Mouse (Mus musculus): ENCODE measurements around the gene Hist1h2bh. TPM values are rescaled to one million over a fixed set of nuclear protein-coding genes. Genes with fewer than 3 reads are reported as not detected.
A peak's percentile ranks its signal among the peaks of the same experiment; 100 is the strongest.
"Not testable (repeated sequence)": the region's sequence is repeated elsewhere in the genome, so short reads cannot be mapped to it uniquely, and the experiment has no call there.

The Hist1h2bh gene
- polyA plus RNA-seq, 1 experiment from 2014 or later, result 0.76 TPM

DNA sequence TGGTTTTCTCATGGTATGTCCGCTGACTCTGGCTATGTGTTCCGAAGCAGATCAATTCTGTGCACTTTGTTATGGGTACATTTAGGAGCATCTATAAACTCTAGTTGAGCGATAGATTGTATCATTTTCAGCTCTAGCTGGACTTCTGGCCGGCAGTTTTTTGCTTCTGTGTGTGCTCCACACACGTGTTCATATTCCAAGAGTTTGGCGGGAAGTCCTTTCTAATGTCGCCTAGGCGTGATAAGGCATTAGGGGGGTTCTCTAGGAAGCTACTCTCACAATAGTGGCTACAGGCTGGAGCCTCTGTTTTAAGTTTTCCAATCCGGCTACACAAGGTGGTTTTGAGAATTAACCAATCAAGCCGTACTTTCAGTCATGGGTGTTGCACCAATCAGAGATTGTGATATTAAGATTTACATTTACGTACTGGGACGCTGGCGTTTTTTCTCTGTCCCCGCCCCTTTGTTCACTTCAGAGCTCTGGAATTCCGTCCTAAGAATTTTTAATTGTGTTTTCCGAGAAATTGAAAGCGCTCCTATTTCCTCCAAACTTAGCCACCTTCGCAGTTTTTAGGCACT, 12.7 kb upstream of the Hist1h2bh start:
- Histone ChIP-seq H3K4me3 (peak overlapping the region; percentile 61), H3K9me3 (replicated peaks) (no peaks in the 10 kb centered on the region), H3K9ac (peak overlapping the region; percentile 87), H3K27me3 (no peaks in the 10 kb centered on the region), H3K4me2 (peak overlapping the region; percentile 93), H3K4me1 (peaks cover 24% of the 10 kb centered on the region), H3K36me3 (ENCODE audit: poor library complexity, severe bottlenecking) (no peaks in the 10 kb centered on the region), H3K27ac (peak overlapping the region; percentile 99)
- peak; percentile 84 for ATAC-seq
- WGBS, result under 1% methylated on average over 18 of the region's 18 CpGs

DNA sequence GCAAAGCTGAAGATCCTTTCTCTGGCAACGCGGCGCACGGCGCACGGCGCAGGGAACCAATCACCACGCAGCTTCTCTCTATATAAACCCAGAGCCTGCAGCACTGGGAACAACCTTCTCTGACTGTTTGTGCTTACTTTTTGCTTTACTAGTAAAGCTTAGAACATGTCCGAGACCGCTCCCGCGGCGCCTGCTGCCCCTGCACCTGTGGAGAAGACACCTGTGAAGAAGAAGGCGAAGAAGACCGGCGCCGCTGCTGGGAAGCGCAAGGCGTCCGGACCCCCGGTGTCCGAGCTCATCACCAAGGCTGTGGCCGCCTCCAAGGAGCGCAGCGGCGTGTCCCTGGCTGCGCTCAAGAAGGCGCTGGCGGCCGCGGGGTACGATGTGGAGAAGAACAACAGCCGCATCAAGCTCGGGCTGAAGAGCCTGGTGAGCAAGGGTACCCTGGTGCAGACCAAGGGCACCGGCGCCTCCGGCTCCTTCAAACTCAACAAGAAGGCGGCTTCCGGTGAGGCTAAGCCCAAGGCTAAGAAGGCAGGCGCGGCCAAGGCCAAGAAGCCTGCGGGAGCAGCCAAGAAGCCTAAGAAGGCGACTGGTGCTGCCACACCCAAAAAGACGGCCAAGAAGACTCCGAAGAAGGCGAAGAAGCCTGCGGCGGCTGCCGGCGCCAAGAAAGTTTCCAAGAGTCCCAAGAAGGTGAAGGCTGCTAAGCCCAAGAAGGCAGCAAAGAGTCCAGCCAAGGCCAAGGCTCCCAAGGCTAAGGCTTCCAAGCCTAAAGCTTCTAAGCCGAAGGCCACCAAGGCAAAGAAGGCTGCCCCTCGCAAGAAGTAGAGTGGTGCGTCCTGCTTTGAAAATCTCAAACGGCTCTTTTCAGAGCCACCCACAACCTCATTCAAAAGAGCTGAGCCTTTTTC, 12.0 kb upstream of the Hist1h2bh start:
- Histone ChIP-seq H3K4me2 (peak overlapping the region; percentile 93), H3K36me3 (ENCODE audit: poor library complexity, severe bottlenecking) (no peaks in the 10 kb centered on the region), H3K27ac (peak overlapping the region; percentile 99), H3K4me3 (peak overlapping the region; percentile 61), H3K9me3 (replicated peaks) (no peaks in the 10 kb centered on the region), H3K4me1 (peaks cover 27% of the 10 kb centered on the region), H3K27me3 (no peaks in the 10 kb centered on the region), H3K9ac (peak overlapping the region; percentile 87)
- under 1% methylated on average over 54 of the region's 54 CpGs for WGBS
- ATAC-seq, result peak; percentile 87

DNA sequence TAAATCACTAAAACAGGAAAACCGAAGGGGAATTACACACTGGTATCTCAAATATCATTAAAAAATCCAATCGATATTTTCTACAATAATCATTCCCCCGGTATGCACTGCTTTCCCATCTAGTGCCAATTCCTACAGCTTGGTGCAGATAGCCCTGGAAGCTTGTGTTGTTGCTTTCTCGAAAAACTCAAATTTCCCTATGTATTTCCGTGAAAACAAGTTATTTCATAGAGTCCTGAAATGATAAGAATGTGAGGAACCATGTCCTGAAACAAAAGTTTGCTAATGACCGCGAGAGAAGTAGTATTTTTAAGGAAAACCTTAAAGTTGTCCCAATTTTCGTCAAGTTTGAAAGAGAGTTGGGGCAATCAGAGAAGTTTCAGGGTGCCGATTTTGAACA, 11.2 kb upstream of the Hist1h2bh start:
- Histone ChIP-seq H3K4me1 (peaks cover 27% of the 10 kb centered on the region), H3K4me2 (peak overlapping the region; percentile 93)
- 24% methylated on average over 9 of the region's 9 CpGs for WGBS

DNA sequence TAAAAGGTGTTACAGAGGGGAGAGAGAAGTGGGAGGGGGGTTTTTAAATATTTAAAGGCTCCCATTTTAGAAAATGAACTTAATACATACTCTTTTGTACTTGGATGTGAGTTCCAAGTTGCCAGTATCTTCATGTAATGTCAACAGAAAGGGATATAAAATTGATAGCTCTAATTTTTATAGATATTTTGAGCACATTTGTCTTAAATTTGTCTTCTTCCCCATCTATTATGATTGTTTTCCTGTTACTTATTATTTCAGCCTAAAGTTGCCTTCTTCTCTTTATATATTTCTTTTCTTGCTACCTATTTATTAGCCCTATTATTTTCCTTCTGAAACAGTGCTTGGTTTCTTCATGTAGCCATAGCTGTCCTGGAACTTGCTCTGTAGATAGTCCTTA, 9.8 kb upstream of the Hist1h2bh start, which contains the start of gene Hist1h1d:
Hist1h1d (plus strand) TSS at position 301 of the 400 bp plus-strand sequence.
- Histone ChIP-seq H3K4me1 (peaks cover 27% of the 10 kb centered on the region), H3K27ac (peak within 1 kb of the TSS; percentile 99), H3K27me3 (no peaks in the 10 kb centered on the region), H3K4me3 (0 out of 2 replicates have a peak within 1 kb of the TSS, but pooled peaks have one; percentile 3), H3K4me2 (peak within 1 kb of the TSS; percentile 93), H3K9ac (peak within 1 kb of the TSS; percentile 87), H3K9me3 (replicated peaks) (no peaks in the 10 kb centered on the region), H3K36me3 (ENCODE audit: poor library complexity, severe bottlenecking) (no peaks in the 10 kb centered on the region)
- no peak for ATAC-seq

More for the DNA sequence above, 11.2 kb upstream of the Hist1h2bh start:
- H3K9me3 ChIP-seq (replicated peaks), result no peaks in the 10 kb centered on the region
- peak overlapping the region; percentile 99 for H3K27ac ChIP-seq
- peak overlapping the region; percentile 87 for H3K9ac ChIP-seq
- no peaks in the 10 kb centered on the region for H3K27me3 ChIP-seq
- no peak for ATAC-seq
- H3K4me3 ChIP-seq, result peak overlapping the region; percentile 61
- no peaks in the 10 kb centered on the region for H3K36me3 ChIP-seq (ENCODE audit: poor library complexity, severe bottlenecking)

DNA sequence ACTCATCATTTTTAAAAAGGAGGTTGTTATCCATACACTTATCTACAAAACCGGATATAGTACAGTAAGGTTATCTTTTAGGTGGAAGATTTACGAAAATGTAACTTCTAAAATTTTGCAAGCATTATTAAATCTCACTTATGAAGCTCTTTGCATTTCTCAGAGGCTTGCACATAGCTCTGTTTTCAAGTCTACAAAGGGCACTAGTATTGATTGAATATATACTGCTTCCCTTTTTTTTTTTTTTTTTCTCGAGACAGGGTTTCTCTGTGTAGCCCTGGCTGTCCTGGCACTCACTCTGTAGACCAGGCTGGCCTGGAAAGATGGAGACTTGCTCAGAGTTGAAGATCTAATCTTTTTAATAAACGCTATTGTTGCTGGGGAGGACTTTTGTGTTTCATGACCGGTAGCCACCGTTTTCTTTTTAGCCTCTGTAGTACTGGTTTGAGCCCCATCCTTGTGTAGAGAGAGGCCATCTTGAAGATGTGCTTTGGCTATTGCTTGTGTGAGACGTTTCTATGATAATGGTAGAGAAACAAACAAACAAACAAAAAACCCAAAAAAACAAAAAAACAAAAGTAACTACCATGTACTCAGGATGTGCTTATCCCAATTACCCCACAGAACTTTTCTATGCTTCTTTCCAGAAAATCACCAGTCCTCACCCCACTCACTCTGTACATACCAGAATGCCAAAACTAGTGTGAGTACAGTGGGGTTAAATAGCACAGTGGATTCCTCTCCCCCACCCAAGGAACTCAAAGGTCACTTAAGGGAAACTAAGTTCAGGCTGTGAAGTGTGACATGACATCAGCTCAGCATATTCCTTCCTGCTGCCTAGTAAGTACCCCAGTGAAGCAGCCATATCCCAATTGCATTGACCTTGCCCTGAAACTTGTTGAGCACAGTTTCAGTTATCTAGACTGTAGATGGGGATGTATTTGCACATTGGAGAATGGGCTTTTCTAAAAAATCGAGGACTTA, 9.0 kb upstream of the Hist1h2bh start:
- Histone ChIP-seq H3K9ac (peak overlapping the region; percentile 69), H3K4me3 (peak overlapping the region; percentile 46), H3K4me1 (peaks cover 27% of the 10 kb centered on the region), H3K9me3 (replicated peaks) (no peaks in the 10 kb centered on the region), H3K27me3 (no peaks in the 10 kb centered on the region), H3K27ac (peak overlapping the region; percentile 93), H3K36me3 (ENCODE audit: poor library complexity, severe bottlenecking) (no peaks in the 10 kb centered on the region), H3K4me2 (peak overlapping the region; percentile 65)
- no peak for ATAC-seq
- 49% methylated on average over 8 of the region's 8 CpGs for WGBS

DNA sequence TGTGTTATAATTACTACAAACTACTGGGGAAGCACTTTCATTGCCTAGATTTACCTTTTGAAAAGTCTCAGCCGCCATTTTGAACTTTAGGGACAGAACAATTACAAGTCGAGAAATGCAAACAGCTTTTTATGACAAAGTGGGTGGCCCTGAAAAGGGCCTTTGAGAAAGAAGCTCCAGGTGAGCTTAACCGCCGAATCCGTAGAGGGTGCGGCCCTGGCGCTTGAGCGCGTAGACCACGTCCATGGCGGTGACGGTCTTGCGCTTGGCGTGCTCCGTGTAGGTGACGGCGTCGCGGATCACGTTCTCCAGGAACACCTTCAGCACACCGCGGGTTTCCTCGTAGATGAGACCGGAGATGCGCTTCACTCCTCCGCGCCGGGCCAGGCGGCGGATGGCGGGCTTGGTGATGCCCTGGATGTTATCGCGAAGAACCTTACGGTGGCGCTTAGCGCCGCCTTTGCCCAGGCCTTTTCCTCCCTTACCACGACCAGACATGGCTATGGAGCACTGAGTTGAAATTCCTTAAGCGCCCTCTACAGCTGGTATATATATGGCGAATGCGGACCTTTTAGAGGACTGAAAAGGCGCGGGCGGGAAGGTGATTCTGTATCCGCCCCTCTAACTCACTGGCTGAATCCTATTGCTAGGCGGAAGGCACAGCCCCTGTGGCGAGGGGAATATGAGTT, 8.1 kb upstream of the Hist1h2bh start, which contains the start of gene Hist1h4f:
Hist1h4f (minus strand) TSS at position 503 of the 689 bp plus-strand sequence.
- H3K9ac ChIP-seq, result peak within 1 kb of the TSS; percentile 69
- peak within 1 kb of the TSS; percentile 65 for H3K4me2 ChIP-seq
- H3K27ac ChIP-seq, result peak within 1 kb of the TSS; percentile 93
- not testable (repeated sequence) for H3K36me3 ChIP-seq (ENCODE audit: poor library complexity, severe bottlenecking); H3K27me3 ChIP-seq; H3K9me3 ChIP-seq (replicated peaks)
- WGBS, result under 1% methylated on average over 47 of the region's 47 CpGs
- H3K4me3 ChIP-seq, result peak within 1 kb of the TSS; percentile 46
- peaks cover 21% of the 10 kb centered on the region for H3K4me1 ChIP-seq
- ATAC-seq, result peak; percentile 87

DNA sequence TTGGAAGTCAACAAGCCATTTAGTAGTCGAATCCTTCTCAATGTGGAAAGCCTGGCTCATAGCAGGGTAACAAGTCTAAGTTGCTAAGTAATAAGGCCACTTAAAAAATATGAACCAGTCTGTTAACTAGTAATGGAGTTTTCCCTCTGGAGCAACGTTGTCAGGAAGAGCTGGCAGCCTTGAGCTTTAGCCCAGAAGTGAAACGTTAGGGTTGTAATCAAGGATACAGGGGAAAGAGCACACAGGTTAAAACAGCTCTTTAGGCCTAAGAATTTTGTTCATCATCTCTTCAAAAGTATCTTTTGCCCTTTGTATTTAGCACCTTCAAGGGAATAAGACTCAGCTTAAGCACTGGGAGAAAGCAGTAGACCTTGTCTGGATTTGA, 7.6 kb upstream of the Hist1h2bh start:
- Histone ChIP-seq H3K27me3 (no peaks in the 10 kb centered on the region), H3K27ac (peak overlapping the region; percentile 93), H3K4me2 (peak overlapping the region; percentile 65), H3K4me1 (peaks cover 21% of the 10 kb centered on the region), H3K9me3 (replicated peaks) (no peaks in the 10 kb centered on the region), H3K9ac (peak overlapping the region; percentile 69), H3K4me3 (peak overlapping the region; percentile 46), H3K36me3 (ENCODE audit: poor library complexity, severe bottlenecking) (no peaks in the 10 kb centered on the region)
- WGBS, result 5% methylated on average over 3 of the region's 3 CpGs
- no peak for ATAC-seq

DNA sequence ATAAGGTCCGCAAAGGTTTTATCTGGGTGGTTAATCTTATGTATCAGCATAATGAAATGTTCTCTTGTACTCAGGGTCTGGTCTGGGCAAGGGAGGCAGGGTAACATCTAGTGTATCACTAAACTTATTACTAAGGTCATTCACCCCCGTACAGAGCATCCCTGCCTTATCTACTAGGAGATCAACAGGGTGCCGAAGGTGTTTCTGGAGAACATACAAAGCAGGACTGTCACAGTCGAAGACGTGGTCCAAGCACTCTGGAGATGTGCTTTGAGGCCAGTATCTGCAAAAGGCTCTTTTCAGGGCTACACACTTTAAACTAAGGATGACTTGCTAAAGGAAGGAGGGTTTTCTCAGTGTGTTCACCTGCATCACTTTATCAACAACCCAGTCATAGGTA, 3.5 kb upstream of the Hist1h2bh start:
- Histone ChIP-seq H3K27me3 (no peaks in the 10 kb centered on the region), H3K4me3 (no peak overlapping the region), H3K4me2 (no peak overlapping the region), H3K9me3 (replicated peaks) (no peaks in the 10 kb centered on the region), H3K9ac (no peak overlapping the region), H3K27ac (no peak overlapping the region), H3K4me1 (peaks cover 18% of the 10 kb centered on the region), H3K36me3 (ENCODE audit: poor library complexity, severe bottlenecking) (no peaks in the 10 kb centered on the region)
- 78% methylated on average over 5 of the region's 5 CpGs for WGBS
- no peak for ATAC-seq

DNA sequence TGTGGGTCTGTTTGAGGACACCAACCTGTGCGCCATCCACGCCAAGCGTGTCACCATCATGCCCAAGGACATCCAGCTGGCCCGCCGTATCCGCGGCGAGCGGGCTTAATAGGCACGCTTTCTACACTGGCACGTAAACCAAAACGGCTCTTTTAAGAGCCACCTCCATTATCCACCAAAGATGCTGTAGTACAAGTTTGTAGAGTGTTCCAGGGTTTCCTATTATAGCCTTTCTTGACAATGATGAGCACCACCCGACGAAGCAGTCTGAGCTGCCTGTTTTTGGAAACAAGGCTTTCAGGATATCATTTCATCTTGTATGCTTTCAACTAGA, 1.6 kb upstream of the Hist1h2bh start:
- peak overlapping the region; percentile 47 for H3K4me3 ChIP-seq
- H3K4me1 ChIP-seq, result peaks cover 11% of the 10 kb centered on the region
- not testable (repeated sequence) for H3K27me3 ChIP-seq; H3K9me3 ChIP-seq (replicated peaks); H3K36me3 ChIP-seq (ENCODE audit: poor library complexity, severe bottlenecking); ATAC-seq
- peak overlapping the region; percentile 95 for H3K27ac ChIP-seq
- peak overlapping the region; percentile 69 for H3K4me2 ChIP-seq
- WGBS, result under 1% methylated on average over 13 of the region's 14 CpGs
- peak overlapping the region; percentile 73 for H3K9ac ChIP-seq

DNA sequence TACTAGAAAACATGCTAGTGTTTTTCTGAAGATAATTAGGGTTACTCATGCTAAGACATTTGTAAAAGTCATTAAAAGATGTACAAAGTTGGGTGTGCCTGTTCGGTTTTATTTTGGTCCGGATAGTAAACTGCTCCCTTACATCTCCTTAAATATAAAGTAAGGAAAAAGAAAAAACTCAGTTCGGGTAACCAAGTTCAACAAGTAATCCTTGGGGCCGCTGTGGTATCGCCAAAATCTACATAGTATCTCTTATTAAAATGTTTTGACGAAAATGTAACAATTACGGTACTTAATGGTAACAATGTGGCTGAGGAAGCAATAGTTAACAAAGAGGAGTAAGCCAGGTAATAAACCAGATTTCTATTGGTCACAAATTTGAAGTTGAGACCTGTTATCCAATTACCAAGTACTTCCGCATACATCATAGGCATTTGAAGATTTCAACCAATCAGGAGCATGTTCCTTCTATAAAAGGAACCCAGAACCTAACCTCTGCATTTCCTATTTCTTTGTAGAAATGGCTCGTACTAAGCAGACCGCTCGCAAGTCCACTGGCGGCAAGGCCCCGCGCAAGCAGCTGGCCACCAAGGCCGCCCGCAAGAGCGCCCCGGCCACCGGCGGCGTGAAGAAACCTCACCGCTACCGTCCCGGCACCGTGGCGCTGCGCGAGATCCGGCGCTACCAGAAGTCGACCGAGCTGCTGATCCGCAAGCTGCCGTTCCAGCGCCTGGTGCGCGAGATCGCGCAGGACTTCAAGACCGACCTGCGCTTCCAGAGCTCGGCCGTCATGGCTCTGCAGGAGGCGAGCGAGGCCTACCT, 984 bp upstream of the Hist1h2bh start, which contains the start of gene Hist1h3f:
Hist1h3f (plus strand) TSS at position 88 of the 822 bp plus-strand sequence.
- Histone ChIP-seq H3K4me2 (peak within 1 kb of the TSS; percentile 70), H3K9ac (peak within 1 kb of the TSS; percentile 73), H3K4me3 (peak within 1 kb of the TSS; percentile 47), H3K4me1 (peaks cover 11% of the 10 kb centered on the region), H3K9me3 (replicated peaks) (no peaks in the 10 kb centered on the region), H3K27me3 (no peaks in the 10 kb centered on the region), H3K27ac (peak within 1 kb of the TSS; percentile 95), H3K36me3 (ENCODE audit: poor library complexity, severe bottlenecking) (no peaks in the 10 kb centered on the region)
- WGBS, result under 1% methylated on average over 32 of the region's 45 CpGs
- peak; percentile 95 for ATAC-seq
